Mouse (Mus musculus): ENCODE measurements around the gene Cdh18. TPM values are rescaled to one million over a fixed set of nuclear protein-coding genes. Genes with fewer than 3 reads are reported as not detected.
"Not testable (repeated sequence)": the region's sequence is repeated elsewhere in the genome, so short reads cannot be mapped to it uniquely, and the experiment has no call there.

Gene Cdh18
- 0.33 and 0.43 TPM in 2 replicates for polyA plus RNA-seq (2015; fragmentation: Nextera tagmentation; extraction: Ambion mirVana)

- Histone ChIP-seq H3K4me2 (no peak within 1 kb of the TSS), H3K4me1 (replicated peaks) (no peaks in the 10 kb centered on the region), H3K27ac (no peak within 1 kb of the TSS), H3K9me3 (replicated peaks) (no peaks in the 10 kb centered on the region), H3K36me3 (no peaks in the 10 kb centered on the region), H3K27me3 (no peaks in the 10 kb centered on the region), H3K9ac (no peak within 1 kb of the TSS), H3K4me3 (no peak within 1 kb of the TSS)
- WGBS, result 49% methylated on average over 5 of the region's 5 CpGs
- no peak for ATAC-seq (replicated peaks; ENCODE audit: insufficient number of reproducible peaks, insufficient read depth, low FRiP score, low read depth)
Observed at GRCm38 (mm10) chr15:22548711-22549271, at the start of gene Cdh18. Gene Cdh18 (plus strand): TSS chr15:22549022.

GRCm38 (mm10) chr15:22511271-22511670 is 37.6 kb upstream of the Cdh18 start:
- no peak for ATAC-seq (replicated peaks; ENCODE audit: insufficient number of reproducible peaks, insufficient read depth, low FRiP score, low read depth)
- no peaks in the 10 kb centered on the region for H3K4me1 ChIP-seq (replicated peaks)
- H3K27me3 ChIP-seq, result no peaks in the 10 kb centered on the region
- H3K9ac ChIP-seq, result no peak overlapping the region
- no peak overlapping the region for H3K4me3 ChIP-seq
- H3K4me2 ChIP-seq, result no peak overlapping the region
- H3K9me3 ChIP-seq (replicated peaks), result no peaks in the 10 kb centered on the region
- no peaks in the 10 kb centered on the region for H3K36me3 ChIP-seq
- H3K27ac ChIP-seq, result no peak overlapping the region

GRCm38 (mm10) chr15:22535828-22536227 is 13.0 kb upstream of the Cdh18 start:
- WGBS, result 43% methylated on average over 2 of the region's 2 CpGs
- no peak overlapping the region for H3K9ac ChIP-seq

GRCm38 (mm10) chr15:22577974-22578616 is 29.3 kb downstream of the Cdh18 start:
- H3K4me2 ChIP-seq, result no peak overlapping the region
- WGBS, result 5% methylated on average over 4 of the region's 4 CpGs
- H3K27me3 ChIP-seq, result no peaks in the 10 kb centered on the region
- H3K4me1 ChIP-seq (replicated peaks), result no peaks in the 10 kb centered on the region
- H3K9me3 ChIP-seq (replicated peaks), result no peaks in the 10 kb centered on the region
- H3K9ac ChIP-seq, result no peak overlapping the region
- no peak overlapping the region for H3K27ac ChIP-seq
- ATAC-seq (replicated peaks; ENCODE audit: insufficient number of reproducible peaks, insufficient read depth, low FRiP score, low read depth), result no peak
- no peak overlapping the region for H3K4me3 ChIP-seq
- no peaks in the 10 kb centered on the region for H3K36me3 ChIP-seq

More at GRCm38 (mm10) chr15:22535828-22536227, 13.0 kb upstream of the Cdh18 start:
- Histone ChIP-seq H3K4me1 (replicated peaks) (no peaks in the 10 kb centered on the region), H3K27ac (no peak overlapping the region), H3K27me3 (no peaks in the 10 kb centered on the region), H3K4me2 (no peak overlapping the region), H3K4me3 (no peak overlapping the region), H3K9me3 (replicated peaks) (no peaks in the 10 kb centered on the region), H3K36me3 (no peaks in the 10 kb centered on the region)
- no peak for ATAC-seq (replicated peaks; ENCODE audit: insufficient number of reproducible peaks, insufficient read depth, low FRiP score, low read depth)

- no peak for ATAC-seq (replicated peaks; ENCODE audit: insufficient number of reproducible peaks, insufficient read depth, low FRiP score, low read depth)
- Histone ChIP-seq H3K4me2 (no peak overlapping the region), H3K27me3 (no peaks in the 10 kb centered on the region), H3K27ac (no peak overlapping the region), H3K36me3 (no peaks in the 10 kb centered on the region), H3K9ac (no peak overlapping the region), H3K4me1 (replicated peaks) (no peaks in the 10 kb centered on the region), H3K4me3 (no peak overlapping the region), H3K9me3 (replicated peaks) (no peaks in the 10 kb centered on the region)
- WGBS, result 29% methylated on average over 3 of the region's 3 CpGs
Observed at GRCm38 (mm10) chr15:22578617-22578990, 29.8 kb downstream of the Cdh18 start.

- no peak overlapping the region for H3K9ac ChIP-seq
- H3K36me3 ChIP-seq, result no peaks in the 10 kb centered on the region
- no peak overlapping the region for H3K4me2 ChIP-seq
- H3K4me3 ChIP-seq, result no peak overlapping the region
- WGBS, result 83% methylated on average over 1 of the region's 1 CpGs
- H3K27me3 ChIP-seq, result no peaks in the 10 kb centered on the region
- no peaks in the 10 kb centered on the region for H3K4me1 ChIP-seq (replicated peaks)
- no peaks in the 10 kb centered on the region for H3K9me3 ChIP-seq (replicated peaks)
- H3K27ac ChIP-seq, result no peak overlapping the region
- ATAC-seq (replicated peaks; ENCODE audit: insufficient number of reproducible peaks, insufficient read depth, low FRiP score, low read depth), result no peak
Observed at GRCm38 (mm10) chr15:22584667-22585066, 35.8 kb downstream of the Cdh18 start.

GRCm38 (mm10) chr15:22716376-22716775 is 167.6 kb downstream of the Cdh18 start:
- ATAC-seq (replicated peaks; ENCODE audit: insufficient number of reproducible peaks, insufficient read depth, low FRiP score, low read depth), result no peak
- H3K4me1 ChIP-seq (replicated peaks), result no peaks in the 10 kb centered on the region
- WGBS, result 50% methylated on average over 2 of the region's 2 CpGs

GRCm38 (mm10) chr15:22717681-22718080 is 168.9 kb downstream of the Cdh18 start:
- no peaks in the 10 kb centered on the region for H3K36me3 ChIP-seq
- no peak for ATAC-seq (replicated peaks; ENCODE audit: insufficient number of reproducible peaks, insufficient read depth, low FRiP score, low read depth)
- 72% methylated on average over 3 of the region's 3 CpGs for WGBS

More at GRCm38 (mm10) chr15:22716376-22716775, 167.6 kb downstream of the Cdh18 start:
- Histone ChIP-seq H3K9ac (no peak overlapping the region), H3K27me3 (no peaks in the 10 kb centered on the region), H3K27ac (no peak overlapping the region), H3K36me3 (no peaks in the 10 kb centered on the region), H3K4me2 (no peak overlapping the region), H3K9me3 (replicated peaks) (no peaks in the 10 kb centered on the region), H3K4me3 (no peak overlapping the region)

GRCm38 (mm10) chr15:22726574-22726973 is 177.8 kb downstream of the Cdh18 start:
- no peak overlapping the region for H3K27ac ChIP-seq
- ATAC-seq (replicated peaks; ENCODE audit: insufficient number of reproducible peaks, insufficient read depth, low FRiP score, low read depth), result no peak
- H3K4me2 ChIP-seq, result no peak overlapping the region
- WGBS, result 54% methylated on average over 1 of the region's 1 CpGs
- no peaks in the 10 kb centered on the region for H3K36me3 ChIP-seq
- no peaks in the 10 kb centered on the region for H3K9me3 ChIP-seq (replicated peaks)
- H3K27me3 ChIP-seq, result no peaks in the 10 kb centered on the region
- no peaks in the 10 kb centered on the region for H3K4me1 ChIP-seq (replicated peaks)
- H3K9ac ChIP-seq, result no peak overlapping the region
- no peak overlapping the region for H3K4me3 ChIP-seq

More at GRCm38 (mm10) chr15:22717681-22718080, 168.9 kb downstream of the Cdh18 start:
- H3K9me3 ChIP-seq (replicated peaks), result no peaks in the 10 kb centered on the region
- H3K4me2 ChIP-seq, result no peak overlapping the region
- no peaks in the 10 kb centered on the region for H3K27me3 ChIP-seq
- no peak overlapping the region for H3K4me3 ChIP-seq
- H3K9ac ChIP-seq, result no peak overlapping the region
- H3K27ac ChIP-seq, result no peak overlapping the region
- H3K4me1 ChIP-seq (replicated peaks), result no peaks in the 10 kb centered on the region

- H3K36me3 ChIP-seq, result no peaks in the 10 kb centered on the region
- ATAC-seq (replicated peaks; ENCODE audit: insufficient number of reproducible peaks, insufficient read depth, low FRiP score, low read depth), result no peak
Observed at GRCm38 (mm10) chr15:22733039-22733438, 184.2 kb downstream of the Cdh18 start.

GRCm38 (mm10) chr15:22736165-22736564 is 187.3 kb downstream of the Cdh18 start:
- no peak for ATAC-seq (replicated peaks; ENCODE audit: insufficient number of reproducible peaks, insufficient read depth, low FRiP score, low read depth)

More at GRCm38 (mm10) chr15:22733039-22733438, 184.2 kb downstream of the Cdh18 start:
- Histone ChIP-seq H3K9ac (no peak overlapping the region), H3K4me3 (no peak overlapping the region), H3K27me3 (no peaks in the 10 kb centered on the region), H3K4me1 (replicated peaks) (no peaks in the 10 kb centered on the region), H3K4me2 (no peak overlapping the region), H3K27ac (no peak overlapping the region), H3K9me3 (replicated peaks) (no peaks in the 10 kb centered on the region)

GRCm38 (mm10) chr15:22761257-22761656 is 212.4 kb downstream of the Cdh18 start:
- H3K4me2 ChIP-seq; H3K9me3 ChIP-seq (replicated peaks); H3K9ac ChIP-seq; H3K27ac ChIP-seq; ATAC-seq (replicated peaks; ENCODE audit: insufficient number of reproducible peaks, insufficient read depth, low FRiP score, low read depth); H3K27me3 ChIP-seq; H3K4me1 ChIP-seq (replicated peaks); H3K36me3 ChIP-seq; H3K4me3 ChIP-seq: not testable (repeated sequence)

More at GRCm38 (mm10) chr15:22736165-22736564, 187.3 kb downstream of the Cdh18 start:
- no peaks in the 10 kb centered on the region for H3K4me1 ChIP-seq (replicated peaks)
- H3K9me3 ChIP-seq (replicated peaks), result no peaks in the 10 kb centered on the region
- no peak overlapping the region for H3K9ac ChIP-seq
- H3K4me3 ChIP-seq, result no peak overlapping the region
- H3K27me3 ChIP-seq, result no peaks in the 10 kb centered on the region
- no peak overlapping the region for H3K27ac ChIP-seq
- no peaks in the 10 kb centered on the region for H3K36me3 ChIP-seq
- 51% methylated on average over 3 of the region's 3 CpGs for WGBS
- H3K4me2 ChIP-seq, result no peak overlapping the region
